Mouse (Mus musculus): ENCODE measurements around the gene Lix1l. TPM values are rescaled to one million over a fixed set of nuclear protein-coding genes. Genes with fewer than 3 reads are reported as not detected.
A peak's percentile ranks its signal among the peaks of the same experiment; 100 is the strongest.

Gene Lix1l
- polyA plus RNA-seq, 1 experiment: 24.2 TPM

DNA sequence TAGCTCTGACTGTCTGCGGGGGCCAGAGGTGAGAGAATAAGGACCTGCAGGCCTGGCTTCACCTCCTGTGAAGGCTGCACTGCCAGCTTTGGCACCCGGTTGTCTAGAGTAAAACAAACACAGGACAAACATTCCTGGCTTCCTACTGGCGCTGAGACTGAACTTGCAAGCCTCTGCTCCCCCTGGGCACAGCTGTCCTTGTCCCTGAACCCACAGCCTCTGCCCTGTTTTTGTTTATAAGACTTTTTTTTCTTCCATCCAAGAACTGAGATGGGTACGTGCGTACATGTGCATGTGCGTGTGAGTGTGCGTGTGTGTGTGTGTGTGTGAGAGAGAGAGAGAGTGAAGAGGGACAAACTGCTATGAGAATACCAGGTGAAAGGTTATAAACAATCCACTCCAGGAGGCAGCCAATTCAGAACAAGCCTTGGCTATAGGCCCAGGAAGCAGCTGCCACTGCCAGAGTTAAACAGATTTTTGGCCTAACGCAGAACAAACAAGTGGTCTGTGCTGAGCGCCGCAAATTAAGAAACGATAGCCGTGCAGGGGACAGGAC lies 45.8 kb upstream of the Lix1l start:
- Histone ChIP-seq H3K27me3 (ENCODE audit: control insufficient read depth, insufficient read depth, insufficient read length) (no peaks in the 10 kb centered on the region), H3K79me2 (ENCODE audit: control insufficient read depth, insufficient read depth) (no peaks in the 10 kb centered on the region), H3K36me3 (ENCODE audit: control insufficient read depth, insufficient read depth) (no peaks in the 10 kb centered on the region), H3ac (ENCODE audit: control insufficient read depth, insufficient read length, low read depth) (no peak overlapping the region), H3K79me3 (ENCODE audit: low read depth) (no peaks in the 10 kb centered on the region), H3K4me3 (ENCODE audit: insufficient read depth, poor library complexity, severe bottlenecking) (no peak overlapping the region)
- TF ChIP-seq USF1 (IDR thresholded peaks at IDR 0.05; ENCODE audit: low read depth) (no peak), MAX (IDR thresholded peaks at IDR 0.05) (no peak)

DNA sequence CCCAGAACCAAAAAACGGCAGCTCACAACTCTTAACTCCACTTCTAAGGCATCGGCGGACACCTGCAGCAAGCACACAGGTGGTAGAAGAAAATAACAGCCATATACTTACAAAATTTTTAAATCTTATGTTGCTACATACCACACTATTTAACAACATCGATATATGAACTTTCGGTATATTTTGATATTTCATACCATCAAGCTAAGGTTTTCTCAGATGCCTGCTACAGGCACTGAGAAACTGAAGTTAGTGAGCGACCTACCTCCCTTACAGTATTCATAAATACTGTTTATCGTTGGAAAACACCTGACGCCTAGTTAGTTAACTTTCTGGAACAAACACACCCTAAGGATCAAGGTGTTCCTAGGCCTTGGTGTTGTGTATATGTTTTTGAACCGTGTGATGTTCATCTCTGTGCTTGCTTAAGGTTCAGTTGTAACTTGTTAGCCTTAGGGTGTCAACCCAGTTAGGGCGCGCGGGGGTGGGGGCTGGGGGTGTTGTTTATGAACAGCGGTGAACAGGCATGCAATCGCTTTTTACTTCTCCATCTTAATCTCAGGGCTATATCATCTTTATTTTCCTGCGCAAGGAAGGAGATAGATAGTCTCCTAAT lies 44.8 kb upstream of the Lix1l start:
- H3K4me3 ChIP-seq (ENCODE audit: insufficient read depth, poor library complexity, severe bottlenecking): no peak overlapping the region
- no peak overlapping the region for H3ac ChIP-seq (ENCODE audit: control insufficient read depth, insufficient read length, low read depth)
- TF ChIP-seq FOSL1 (IDR thresholded peaks at IDR 0.05; ENCODE audit: insufficient read depth, low read length, poor library complexity, severe bottlenecking) (no peak), CTCF (IDR thresholded peaks at IDR 0.05; ENCODE audit: control insufficient read depth, insufficient read depth, insufficient read length) (no peak), MAX (IDR thresholded peaks at IDR 0.05) (no peak), USF1 (IDR thresholded peaks at IDR 0.05; ENCODE audit: low read depth) (no peak), MYOG (IDR thresholded peaks at IDR 0.05; ENCODE audit: control insufficient read depth, extremely low read depth, insufficient read length) (no peak), MYOD1 (IDR thresholded peaks at IDR 0.05; ENCODE audit: control insufficient read depth, insufficient read length, low read depth) (no peak), CEBPB (IDR thresholded peaks at IDR 0.05; ENCODE audit: low read depth) (no peak)
- no peaks in the 10 kb centered on the region for H3K36me3 ChIP-seq (ENCODE audit: control insufficient read depth, insufficient read depth)
- no peaks in the 10 kb centered on the region for H3K79me3 ChIP-seq (ENCODE audit: low read depth)
- H3K27me3 ChIP-seq (ENCODE audit: control insufficient read depth, insufficient read depth, insufficient read length): no peaks in the 10 kb centered on the region
- no peaks in the 10 kb centered on the region for H3K79me2 ChIP-seq (ENCODE audit: control insufficient read depth, insufficient read depth)

- Histone ChIP-seq H3ac (ENCODE audit: control insufficient read depth, insufficient read length, low read depth) (peak overlapping the region; percentile 34), H3K79me3 (ENCODE audit: low read depth) (no peaks in the 10 kb centered on the region), H3K36me3 (ENCODE audit: control insufficient read depth, insufficient read depth) (no peaks in the 10 kb centered on the region), H3K4me3 (ENCODE audit: insufficient read depth, poor library complexity, severe bottlenecking) (peak overlapping the region; percentile 36), H3K27me3 (ENCODE audit: control insufficient read depth, insufficient read depth, insufficient read length) (no peaks in the 10 kb centered on the region), H3K79me2 (ENCODE audit: control insufficient read depth, insufficient read depth) (no peaks in the 10 kb centered on the region)
- TF ChIP-seq MYOG (IDR thresholded peaks at IDR 0.05; ENCODE audit: control insufficient read depth, extremely low read depth, insufficient read length) (no peak), USF1 (IDR thresholded peaks at IDR 0.05; ENCODE audit: low read depth) (no peak), CTCF (IDR thresholded peaks at IDR 0.05; ENCODE audit: control insufficient read depth, insufficient read depth, insufficient read length) (no peak), MAX (IDR thresholded peaks at IDR 0.05) (no peak), CEBPB (IDR thresholded peaks at IDR 0.05; ENCODE audit: low read depth) (no peak), MYOD1 (IDR thresholded peaks at IDR 0.05; ENCODE audit: control insufficient read depth, insufficient read length, low read depth) (no peak), FOSL1 (IDR thresholded peaks at IDR 0.05; ENCODE audit: insufficient read depth, low read length, poor library complexity, severe bottlenecking) (no peak)
Observed at GRCm38 (mm10) chr3:96556651-96557635, 44.0 kb upstream of the Lix1l start.

GRCm38 (mm10) chr3:96557694-96558093 lies 43.3 kb upstream of the Lix1l start, which contains the start of gene Txnip:
Txnip (plus strand) TSS chr3:96557957.
- TF ChIP-seq CEBPB (IDR thresholded peaks at IDR 0.05; ENCODE audit: low read depth) (no peak), MYOD1 (IDR thresholded peaks at IDR 0.05; ENCODE audit: control insufficient read depth, insufficient read length, low read depth) (no peak), CTCF (IDR thresholded peaks at IDR 0.05; ENCODE audit: control insufficient read depth, insufficient read depth, insufficient read length) (no peak), USF1 (IDR thresholded peaks at IDR 0.05; ENCODE audit: low read depth) (peak; percentile 9), FOSL1 (IDR thresholded peaks at IDR 0.05; ENCODE audit: insufficient read depth, low read length, poor library complexity, severe bottlenecking) (no peak), MYOG (IDR thresholded peaks at IDR 0.05; ENCODE audit: control insufficient read depth, extremely low read depth, insufficient read length) (no peak), MAX (IDR thresholded peaks at IDR 0.05) (peak; percentile 97)
- Histone ChIP-seq H3K27me3 (ENCODE audit: control insufficient read depth, insufficient read depth, insufficient read length) (no peaks in the 10 kb centered on the region), H3K79me2 (ENCODE audit: control insufficient read depth, insufficient read depth) (no peaks in the 10 kb centered on the region), H3ac (ENCODE audit: control insufficient read depth, insufficient read length, low read depth) (peak within 1 kb of the TSS; percentile 53), H3K79me3 (ENCODE audit: low read depth) (no peaks in the 10 kb centered on the region), H3K4me3 (ENCODE audit: insufficient read depth, poor library complexity, severe bottlenecking) (peak within 1 kb of the TSS; percentile 36), H3K36me3 (ENCODE audit: control insufficient read depth, insufficient read depth) (no peaks in the 10 kb centered on the region)

DNA sequence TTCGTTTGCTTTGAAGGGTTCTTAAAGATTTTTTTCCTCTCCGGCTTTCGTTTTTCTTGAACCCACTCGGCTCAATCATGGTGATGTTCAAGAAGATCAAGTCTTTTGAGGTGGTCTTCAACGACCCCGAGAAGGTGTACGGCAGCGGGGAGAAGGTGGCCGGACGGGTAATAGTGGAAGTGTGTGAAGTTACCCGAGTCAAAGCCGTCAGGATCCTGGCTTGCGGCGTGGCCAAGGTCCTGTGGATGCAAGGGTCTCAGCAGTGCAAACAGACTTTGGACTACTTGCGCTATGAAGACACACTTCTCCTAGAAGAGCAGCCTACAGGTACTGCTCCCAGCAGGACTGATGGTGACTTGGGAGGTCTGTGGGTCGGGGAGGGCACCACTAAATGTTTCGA lies 42.8 kb upstream of the Lix1l start:
- Histone ChIP-seq H3K4me3 (ENCODE audit: insufficient read depth, poor library complexity, severe bottlenecking) (peak overlapping the region; percentile 36), H3K36me3 (ENCODE audit: control insufficient read depth, insufficient read depth) (no peaks in the 10 kb centered on the region), H3K27me3 (ENCODE audit: control insufficient read depth, insufficient read depth, insufficient read length) (no peaks in the 10 kb centered on the region), H3ac (ENCODE audit: control insufficient read depth, insufficient read length, low read depth) (peak overlapping the region; percentile 53), H3K79me2 (ENCODE audit: control insufficient read depth, insufficient read depth) (no peaks in the 10 kb centered on the region), H3K79me3 (ENCODE audit: low read depth) (no peaks in the 10 kb centered on the region)
- no peak for TF ChIP-seq MYOG (IDR thresholded peaks at IDR 0.05; ENCODE audit: control insufficient read depth, extremely low read depth, insufficient read length)
- TF ChIP-seq USF1 (IDR thresholded peaks at IDR 0.05; ENCODE audit: low read depth): no peak
- TF ChIP-seq CTCF (IDR thresholded peaks at IDR 0.05; ENCODE audit: control insufficient read depth, insufficient read depth, insufficient read length): no peak
- TF ChIP-seq FOSL1 (IDR thresholded peaks at IDR 0.05; ENCODE audit: insufficient read depth, low read length, poor library complexity, severe bottlenecking): no peak
- TF ChIP-seq CEBPB (IDR thresholded peaks at IDR 0.05; ENCODE audit: low read depth): no peak
- TF ChIP-seq MAX (IDR thresholded peaks at IDR 0.05): no peak
- TF ChIP-seq MYOD1 (IDR thresholded peaks at IDR 0.05; ENCODE audit: control insufficient read depth, insufficient read length, low read depth): no peak
